Mouse (Mus musculus): ENCODE measurements around the gene Proz.
"Not testable (repeated sequence)": the region's sequence is repeated elsewhere in the genome, so short reads cannot be mapped to it uniquely, and the experiment has no call there.

Proz gene

GRCm38 (mm10) chr8:13037569-13037968, 23.1 kb upstream of the Proz start:
- Histone ChIP-seq H3K27me3 (ENCODE audit: insufficient read depth, low read length) (no peaks in the 10 kb centered on the region), H3K4me3 (replicated peaks; ENCODE audit: low read length) (no peak overlapping the region), H3K36me3 (ENCODE audit: insufficient read depth, low read length) (no peaks in the 10 kb centered on the region), H3K4me1 (replicated peaks; ENCODE audit: low read depth, low read length) (0 out of 2 replicates have a peak, but pooled peaks cover 5% of the 10 kb centered on the region), H3K9me3 (ENCODE audit: low read length) (no peaks in the 10 kb centered on the region)
- no peak for TF ChIP-seq CTCF (conservative IDR thresholded peaks at IDR 0.05; ENCODE audit: low read length)

GRCm38 (mm10) chr8:13039054-13039453, 21.7 kb upstream of the Proz start:
- H3K36me3 ChIP-seq (ENCODE audit: insufficient read depth, low read length): no peaks in the 10 kb centered on the region
- no peaks in the 10 kb centered on the region for H3K9me3 ChIP-seq (ENCODE audit: low read length)
- TF ChIP-seq CTCF (conservative IDR thresholded peaks at IDR 0.05; ENCODE audit: low read length) (no peak), NANOG (IDR thresholded peaks at IDR 0.05; ENCODE audit: borderline replicate concordance, low read length) (no peak), POU5F1 (IDR thresholded peaks at IDR 0.05; ENCODE audit: borderline replicate concordance, low read length) (no peak)
- no peaks in the 10 kb centered on the region for H3K4me1 ChIP-seq (replicated peaks; ENCODE audit: low read depth, low read length)
- no peak overlapping the region for H3K4me3 ChIP-seq (replicated peaks; ENCODE audit: low read length)
- no peaks in the 10 kb centered on the region for H3K27me3 ChIP-seq (ENCODE audit: insufficient read depth, low read length)

- TF ChIP-seq CTCF (conservative IDR thresholded peaks at IDR 0.05; ENCODE audit: low read length): no peak
- TF ChIP-seq POU5F1 (IDR thresholded peaks at IDR 0.05; ENCODE audit: borderline replicate concordance, low read length): no peak
- no peak for TF ChIP-seq NANOG (IDR thresholded peaks at IDR 0.05; ENCODE audit: borderline replicate concordance, low read length)
- H3K4me3 ChIP-seq (replicated peaks; ENCODE audit: low read length): no peak overlapping the region
- no peaks in the 10 kb centered on the region for H3K27me3 ChIP-seq (ENCODE audit: insufficient read depth, low read length)
- H3K36me3 ChIP-seq (ENCODE audit: insufficient read depth, low read length): no peaks in the 10 kb centered on the region
- no peaks in the 10 kb centered on the region for H3K4me1 ChIP-seq (replicated peaks; ENCODE audit: low read depth, low read length)
- H3K9me3 ChIP-seq (ENCODE audit: low read length): no peaks in the 10 kb centered on the region
Observed at GRCm38 (mm10) chr8:13041459-13041858, 19.3 kb upstream of the Proz start.

- Histone ChIP-seq H3K9me3 (ENCODE audit: low read length) (peaks cover 12% of the 10 kb centered on the region), H3K27me3 (ENCODE audit: insufficient read depth, low read length) (no peaks in the 10 kb centered on the region), H3K4me3 (replicated peaks; ENCODE audit: low read length) (no peak overlapping the region), H3K4me1 (replicated peaks; ENCODE audit: low read depth, low read length) (peaks cover 5% of the 10 kb centered on the region), H3K36me3 (ENCODE audit: insufficient read depth, low read length) (no peaks in the 10 kb centered on the region)
- TF ChIP-seq POU5F1 (IDR thresholded peaks at IDR 0.05; ENCODE audit: borderline replicate concordance, low read length): no peak
- TF ChIP-seq NANOG (IDR thresholded peaks at IDR 0.05; ENCODE audit: borderline replicate concordance, low read length): no peak
- no peak for TF ChIP-seq CTCF (conservative IDR thresholded peaks at IDR 0.05; ENCODE audit: low read length)
Observed at GRCm38 (mm10) chr8:13047652-13048051, 13.1 kb upstream of the Proz start.

GRCm38 (mm10) chr8:13050550-13050949, 10.2 kb upstream of the Proz start:
- H3K36me3 ChIP-seq (ENCODE audit: insufficient read depth, low read length): no peaks in the 10 kb centered on the region
- H3K9me3 ChIP-seq (ENCODE audit: low read length): peaks cover 12% of the 10 kb centered on the region
- peaks cover 8% of the 10 kb centered on the region for H3K4me1 ChIP-seq (replicated peaks; ENCODE audit: low read depth, low read length)
- no peak overlapping the region for H3K4me3 ChIP-seq (replicated peaks; ENCODE audit: low read length)
- TF ChIP-seq NANOG (IDR thresholded peaks at IDR 0.05; ENCODE audit: borderline replicate concordance, low read length) (peak; percentile 93), POU5F1 (IDR thresholded peaks at IDR 0.05; ENCODE audit: borderline replicate concordance, low read length) (no peak)
- no peaks in the 10 kb centered on the region for H3K27me3 ChIP-seq (ENCODE audit: insufficient read depth, low read length)

- Histone ChIP-seq H3K4me1 (replicated peaks; ENCODE audit: low read depth, low read length) (peaks cover 13% of the 10 kb centered on the region; the same call in 1 of the 2 replicates), H3K27me3 (ENCODE audit: insufficient read depth, low read length) (no peaks in the 10 kb centered on the region), H3K36me3 (ENCODE audit: insufficient read depth, low read length) (no peaks in the 10 kb centered on the region), H3K9me3 (ENCODE audit: low read length) (no peaks in the 10 kb centered on the region), H3K4me3 (replicated peaks; ENCODE audit: low read length) (no peak overlapping the region)
- no peak for TF ChIP-seq POU5F1 (IDR thresholded peaks at IDR 0.05; ENCODE audit: borderline replicate concordance, low read length)
- TF ChIP-seq CTCF (conservative IDR thresholded peaks at IDR 0.05; ENCODE audit: low read length): no peak
- no peak for TF ChIP-seq NANOG (IDR thresholded peaks at IDR 0.05; ENCODE audit: borderline replicate concordance, low read length)
Observed at GRCm38 (mm10) chr8:13057351-13057750, 3.4 kb upstream of the Proz start.

GRCm38 (mm10) chr8:13063112-13063511, 2.4 kb downstream of the Proz start:
- Histone ChIP-seq H3K9me3 (ENCODE audit: low read length) (no peaks in the 10 kb centered on the region), H3K4me1 (replicated peaks; ENCODE audit: low read depth, low read length) (peaks cover 8% of the 10 kb centered on the region; the same call in 1 of the 2 replicates), H3K4me3 (replicated peaks; ENCODE audit: low read length) (no peak overlapping the region), H3K36me3 (ENCODE audit: insufficient read depth, low read length) (no peaks in the 10 kb centered on the region), H3K27me3 (ENCODE audit: insufficient read depth, low read length) (0 out of 2 replicates have a peak, but pooled peaks cover 5% of the 10 kb centered on the region)
- no peak for TF ChIP-seq CTCF (conservative IDR thresholded peaks at IDR 0.05; ENCODE audit: low read length)
- no peak for TF ChIP-seq POU5F1 (IDR thresholded peaks at IDR 0.05; ENCODE audit: borderline replicate concordance, low read length)
- TF ChIP-seq NANOG (IDR thresholded peaks at IDR 0.05; ENCODE audit: borderline replicate concordance, low read length): no peak

- no peak for TF ChIP-seq NANOG (IDR thresholded peaks at IDR 0.05; ENCODE audit: borderline replicate concordance, low read length)
- no peak for TF ChIP-seq POU5F1 (IDR thresholded peaks at IDR 0.05; ENCODE audit: borderline replicate concordance, low read length)
- no peak for TF ChIP-seq CTCF (conservative IDR thresholded peaks at IDR 0.05; ENCODE audit: low read length)
Observed at GRCm38 (mm10) chr8:13073255-13073654, 12.5 kb downstream of the Proz start.

GRCm38 (mm10) chr8:13075044-13075443, 14.3 kb downstream of the Proz start:
- Histone ChIP-seq H3K4me1 (replicated peaks; ENCODE audit: low read depth, low read length) (peaks cover 7% of the 10 kb centered on the region; the same call in 1 of the 2 replicates), H3K36me3 (ENCODE audit: insufficient read depth, low read length) (peaks cover 70% of the 10 kb centered on the region), H3K4me3 (replicated peaks; ENCODE audit: low read length) (no peak overlapping the region), H3K9me3 (ENCODE audit: low read length) (no peaks in the 10 kb centered on the region), H3K27me3 (ENCODE audit: insufficient read depth, low read length) (no peaks in the 10 kb centered on the region)
- TF ChIP-seq NANOG (IDR thresholded peaks at IDR 0.05; ENCODE audit: borderline replicate concordance, low read length) (no peak), CTCF (conservative IDR thresholded peaks at IDR 0.05; ENCODE audit: low read length) (no peak), POU5F1 (IDR thresholded peaks at IDR 0.05; ENCODE audit: borderline replicate concordance, low read length) (no peak)

More at GRCm38 (mm10) chr8:13073255-13073654, 12.5 kb downstream of the Proz start:
- Histone ChIP-seq H3K36me3 (ENCODE audit: insufficient read depth, low read length) (peaks cover 52% of the 10 kb centered on the region), H3K9me3 (ENCODE audit: low read length) (no peaks in the 10 kb centered on the region), H3K4me1 (replicated peaks; ENCODE audit: low read depth, low read length) (peaks cover 7% of the 10 kb centered on the region; the same call in 1 of the 2 replicates), H3K4me3 (replicated peaks; ENCODE audit: low read length) (no peak overlapping the region), H3K27me3 (ENCODE audit: insufficient read depth, low read length) (no peaks in the 10 kb centered on the region)

GRCm38 (mm10) chr8:13075579-13075978, 14.9 kb downstream of the Proz start:
- H3K9me3 ChIP-seq (ENCODE audit: low read length); H3K4me1 ChIP-seq (replicated peaks; ENCODE audit: low read depth, low read length); H3K4me3 ChIP-seq (replicated peaks; ENCODE audit: low read length); H3K27me3 ChIP-seq (ENCODE audit: insufficient read depth, low read length): not testable (repeated sequence)
- H3K36me3 ChIP-seq (ENCODE audit: insufficient read depth, low read length): peaks cover 75% of the 10 kb centered on the region

All from E14TG2a.4 (cell line).